Mouse (Mus musculus) stomach, postnatal 0 days (tissue): Measurements from ENCODE around the gene Spon2. TPM values are rescaled to one million over a fixed set of nuclear protein-coding genes. Genes with fewer than 3 reads are reported as not detected.

ENCODE experiments used
- ATAC-seq: fragments of 200-750 bp; cut with Nextera tagmentation; 2 replicates; pipeline ENCODE4 v1.8.0; 2017; ENCODE audit not compliant: low FRiP score, low TSS enrichment
- DNase-seq: peaks from one replicate; pipeline ENCODE4 v3.0.0-alpha.2; 2016; ENCODE audit warnings: low spot score
- H3K27ac ChIP-seq: fragments of 300-500 bp; sonication (generic); replicated peaks from 2 replicates; pipeline ENCODE4 v1.5.1; 2014; ENCODE audit warnings: mild to moderate bottlenecking, control low read depth
- H3K27me3 ChIP-seq: fragments of 300-500 bp; sonication (generic); 2 replicates; pipeline ENCODE4 v1.6.1; 2014; ENCODE audit warnings: low read length; ENCODE audit not compliant: control insufficient read depth, insufficient read depth
- H3K36me3 ChIP-seq: fragments of 300-500 bp; sonication (generic); 2 replicates; pipeline ENCODE4 v1.6.1; 2014; ENCODE audit warnings: low read length, mixed read lengths; ENCODE audit not compliant: control insufficient read depth, insufficient read depth
- H3K4me1 ChIP-seq: fragments of 300-500 bp; sonication (generic); replicated peaks from 2 replicates; pipeline ENCODE4 v1.6.1; 2014; ENCODE audit warnings: antibody characterized with exemption; ENCODE audit not compliant: control insufficient read depth, insufficient read depth
- H3K4me2 ChIP-seq: fragments of 300-500 bp; sonication (generic); replicated peaks from 2 replicates; pipeline ENCODE4 v1.6.1; 2014; ENCODE audit warnings: low read depth, mild to moderate bottlenecking, control low read depth, moderate library complexity
- H3K4me3 ChIP-seq: fragments of 300-500 bp; sonication (generic); 2 replicates; pipeline ENCODE4 v1.5.1; 2014; ENCODE audit warnings: low read depth, low read length, control low read depth
- H3K9ac ChIP-seq: fragments of 300-500 bp; sonication (generic); 2 replicates; pipeline ENCODE4 v1.6.1; 2014; ENCODE audit warnings: mild to moderate bottlenecking, low read length, control low read depth, mixed read lengths
- H3K9me3 ChIP-seq: fragments of 300-500 bp; sonication (generic); 2 replicates; pipeline ENCODE4 v1.6.1; 2016; ENCODE audit warnings: low read length; ENCODE audit not compliant: control insufficient read depth
- CTCF ChIP-seq: IDR thresholded peaks from 2 replicates; pipeline ENCODE4 v1.5.1; 2016; ENCODE audit warnings: antibody characterized with exemption, low read depth, mild to moderate bottlenecking, moderate library complexity
- EP300 ChIP-seq: optimal IDR thresholded peaks from 2 replicates; pipeline ENCODE3; 2016; ENCODE audit warnings: antibody characterized with exemption
- WGBS: fragments of 180-500 bp; shearing (Covaris S2); extraction: QIAGEN DNeasy Blood & Tissue Kit; methylation state at CpG from one replicate; pipeline ENCODE4 v1.1.7; 2014; 5-methylcytosine and 5-hydroxymethylcytosine counted together
- polyA plus RNA-seq: library from polyadenylated mRNA; unstranded; fragments of >200 nt; fragmentation: Nextera tagmentation; extraction: Ambion mirVana; gene quantifications from 2 replicates; pipeline ENCODE4 v1.2.1, GENCODE M21; 2015

The Spon2 gene
- polyA plus RNA-seq, 1 experiment from 2014 or later, result 43.6 TPM

GRCm38 (mm10) chr5:33239934-33240333 is 21.7 kb upstream of the Spon2 start:
- Histone ChIP-seq H3K27me3 (no peaks in the 10 kb centered on the region), H3K9me3 (no peaks in the 10 kb centered on the region), H3K36me3 (no peaks in the 10 kb centered on the region), H3K4me3 (no peak overlapping the region), H3K4me2 (no peak overlapping the region), H3K9ac (no peak overlapping the region), H3K4me1 (0 out of 2 replicates have a peak, but pooled peaks cover 2% of the 10 kb centered on the region), H3K27ac (no peak overlapping the region)
- ATAC-seq (no peak), DNase-seq (no peak)
- TF ChIP-seq EP300, result no peak
- no peak for TF ChIP-seq CTCF
- 43% methylated on average over 3 of the region's 3 CpGs for WGBS

GRCm38 (mm10) chr5:33239111-33239714 is 21.0 kb upstream of the Spon2 start:
- WGBS, result 63% methylated on average over 3 of the region's 3 CpGs
- H3K4me1 ChIP-seq, result 0 out of 2 replicates have a peak, but pooled peaks cover 2% of the 10 kb centered on the region
- ATAC-seq, result no peak
- H3K9me3 ChIP-seq, result no peaks in the 10 kb centered on the region
- H3K36me3 ChIP-seq, result no peaks in the 10 kb centered on the region
- no peak for DNase-seq
- H3K4me2 ChIP-seq, result no peak overlapping the region
- H3K9ac ChIP-seq, result no peak overlapping the region; the same call in 1 of the 2 replicates
- no peak overlapping the region for H3K4me3 ChIP-seq
- TF ChIP-seq EP300, result no peak
- no peak for TF ChIP-seq CTCF
- no peaks in the 10 kb centered on the region for H3K27me3 ChIP-seq
- peak overlapping the region; percentile 40; the same call in 1 of the 2 replicates for H3K27ac ChIP-seq

- WGBS, result 58% methylated on average over 3 of the region's 3 CpGs
- H3K9me3 ChIP-seq, result no peaks in the 10 kb centered on the region
- no peak for TF ChIP-seq EP300
- TF ChIP-seq CTCF, result no peak
- no peak overlapping the region for H3K4me2 ChIP-seq
- H3K36me3 ChIP-seq, result no peaks in the 10 kb centered on the region
- H3K4me3 ChIP-seq, result no peak overlapping the region
- 0 out of 2 replicates have a peak, but pooled peaks cover 2% of the 10 kb centered on the region for H3K4me1 ChIP-seq
- H3K27ac ChIP-seq, result 0 out of 2 replicates have a peak overlapping the region, but pooled peaks have one; percentile 8
- H3K9ac ChIP-seq, result no peak overlapping the region; the same call in 1 of the 2 replicates
- ATAC-seq (no peak), DNase-seq (no peak)
- H3K27me3 ChIP-seq, result no peaks in the 10 kb centered on the region
Observed at GRCm38 (mm10) chr5:33238256-33238645, 20.0 kb upstream of the Spon2 start.

- Histone ChIP-seq H3K27me3 (no peaks in the 10 kb centered on the region), H3K9me3 (no peaks in the 10 kb centered on the region), H3K27ac (no peak overlapping the region), H3K4me1 (0 out of 2 replicates have a peak, but pooled peaks cover 2% of the 10 kb centered on the region), H3K9ac (no peak overlapping the region), H3K36me3 (no peaks in the 10 kb centered on the region), H3K4me3 (no peak overlapping the region), H3K4me2 (no peak overlapping the region)
- ATAC-seq (0 out of 2 replicates have a peak, but pooled peaks have one; percentile 18), DNase-seq (no peak)
- 72% methylated on average over 11 of the region's 11 CpGs for WGBS
- TF ChIP-seq CTCF (no peak), EP300 (no peak)
Observed at GRCm38 (mm10) chr5:33237600-33238255, 19.5 kb upstream of the Spon2 start.

- TF ChIP-seq CTCF (no peak), EP300 (no peak)
- WGBS, result 27% methylated on average over 13 of the region's 13 CpGs
Observed at GRCm38 (mm10) chr5:33234391-33235031, 16.3 kb upstream of the Spon2 start.

More at GRCm38 (mm10) chr5:33234391-33235031, 16.3 kb upstream of the Spon2 start:
- ATAC-seq, result peak; percentile 66; the same call in 1 of the 2 replicates
- no peak for DNase-seq
- Histone ChIP-seq H3K36me3 (no peaks in the 10 kb centered on the region), H3K27me3 (no peaks in the 10 kb centered on the region), H3K4me1 (peaks cover 4% of the 10 kb centered on the region; the same call in 1 of the 2 replicates), H3K4me2 (no peak overlapping the region), H3K27ac (peak overlapping the region; percentile 63), H3K9me3 (no peaks in the 10 kb centered on the region), H3K4me3 (no peak overlapping the region), H3K9ac (no peak overlapping the region)
